Mouse (Mus musculus) embryonic facial prominence, embryonic 12.5 days (tissue): Measurements from ENCODE around the gene Ptk7. TPM values are rescaled to one million over a fixed set of nuclear protein-coding genes. Genes with fewer than 3 reads are reported as not detected.

Experiments
- ATAC-seq: fragments of 200-750 bp; cut with Nextera tagmentation; 2 replicates; pipeline ENCODE4 v1.8.0; 2017; ENCODE audit not compliant: insufficient number of reproducible peaks, insufficient read depth, low FRiP score, low TSS enrichment
- H3K27ac ChIP-seq: fragments of 300-500 bp; sonication (generic); 2 replicates; pipeline ENCODE4 v1.5.1; 2016; ENCODE audit warnings: mild to moderate bottlenecking
- H3K27me3 ChIP-seq: fragments of 300-500 bp; sonication (generic); 2 replicates; pipeline ENCODE4 v1.6.1; 2016; ENCODE audit warnings: mild to moderate bottlenecking, moderate library complexity
- H3K36me3 ChIP-seq: fragments of 300-500 bp; sonication (generic); 2 replicates; pipeline ENCODE4 v1.6.1; 2016; ENCODE audit warnings: mild to moderate bottlenecking
- H3K4me1 ChIP-seq: fragments of 300-500 bp; sonication (generic); 2 replicates; pipeline ENCODE4 v1.6.1; 2016
- H3K4me2 ChIP-seq: fragments of 300-500 bp; sonication (generic); replicated peaks from 2 replicates; pipeline ENCODE4 v1.6.1; 2016; ENCODE audit warnings: mild to moderate bottlenecking, moderate library complexity
- H3K4me3 ChIP-seq: fragments of 300-500 bp; sonication (generic); 2 replicates; pipeline ENCODE4 v1.5.1; 2016; ENCODE audit warnings: mild to moderate bottlenecking
- H3K9ac ChIP-seq: fragments of 300-500 bp; sonication (generic); 2 replicates; pipeline ENCODE4 v1.6.1; 2016; ENCODE audit warnings: mild to moderate bottlenecking, moderate library complexity
- H3K9me3 ChIP-seq: fragments of 300-500 bp; sonication (generic); 2 replicates; pipeline ENCODE4 v1.6.1; 2016; ENCODE audit warnings: mild to moderate bottlenecking, moderate library complexity
- WGBS: fragments of 180-500 bp; shearing (Covaris S2); methylation state at CpG from one replicate; pipeline ENCODE4 v1.1.7; 2016; 5-methylcytosine and 5-hydroxymethylcytosine counted together
- polyA plus RNA-seq: library from polyadenylated mRNA; unstranded; fragments of >200 nt; fragmentation: Nextera tagmentation; extraction: Ambion mirVana; gene quantifications from 2 replicates; pipeline ENCODE4 v1.2.1, GENCODE M21; 2016

The Ptk7 gene
- polyA plus RNA-seq, 1 experiment from 2014 or later = 134 TPM

- H3K4me1 ChIP-seq = peaks cover 33% of the 10 kb centered on the region
- no peak overlapping the region for H3K27ac ChIP-seq
Observed at GRCm38 (mm10) chr17:46553926-46554325, 75.4 kb downstream of the Ptk7 start.

GRCm38 (mm10) chr17:46553469-46553868 is 75.8 kb downstream of the Ptk7 start:
- 0 out of 2 replicates have a peak, but pooled peaks cover 2% of the 10 kb centered on the region for H3K27me3 ChIP-seq
- no peaks in the 10 kb centered on the region for H3K9me3 ChIP-seq
- H3K9ac ChIP-seq = peak overlapping the region; percentile 42; the same call in 1 of the 2 replicates
- H3K36me3 ChIP-seq = peaks cover 39% of the 10 kb centered on the region
- no peak for ATAC-seq
- H3K4me3 ChIP-seq = peak overlapping the region; percentile 94
- peaks cover 34% of the 10 kb centered on the region for H3K4me1 ChIP-seq
- peak overlapping the region; percentile 87 for H3K27ac ChIP-seq
- H3K4me2 ChIP-seq = peak overlapping the region; percentile 69
- 37% methylated on average over 11 of the region's 11 CpGs for WGBS

More at GRCm38 (mm10) chr17:46553926-46554325, 75.4 kb downstream of the Ptk7 start:
- Histone ChIP-seq H3K27me3 (no peaks in the 10 kb centered on the region), H3K9me3 (no peaks in the 10 kb centered on the region), H3K4me3 (peak overlapping the region; percentile 94), H3K36me3 (peaks cover 34% of the 10 kb centered on the region), H3K4me2 (peak overlapping the region; percentile 69), H3K9ac (0 out of 2 replicates have a peak overlapping the region, but pooled peaks have one; percentile 100)
- ATAC-seq = no peak
- 73% methylated on average over 3 of the region's 3 CpGs for WGBS

DNA sequence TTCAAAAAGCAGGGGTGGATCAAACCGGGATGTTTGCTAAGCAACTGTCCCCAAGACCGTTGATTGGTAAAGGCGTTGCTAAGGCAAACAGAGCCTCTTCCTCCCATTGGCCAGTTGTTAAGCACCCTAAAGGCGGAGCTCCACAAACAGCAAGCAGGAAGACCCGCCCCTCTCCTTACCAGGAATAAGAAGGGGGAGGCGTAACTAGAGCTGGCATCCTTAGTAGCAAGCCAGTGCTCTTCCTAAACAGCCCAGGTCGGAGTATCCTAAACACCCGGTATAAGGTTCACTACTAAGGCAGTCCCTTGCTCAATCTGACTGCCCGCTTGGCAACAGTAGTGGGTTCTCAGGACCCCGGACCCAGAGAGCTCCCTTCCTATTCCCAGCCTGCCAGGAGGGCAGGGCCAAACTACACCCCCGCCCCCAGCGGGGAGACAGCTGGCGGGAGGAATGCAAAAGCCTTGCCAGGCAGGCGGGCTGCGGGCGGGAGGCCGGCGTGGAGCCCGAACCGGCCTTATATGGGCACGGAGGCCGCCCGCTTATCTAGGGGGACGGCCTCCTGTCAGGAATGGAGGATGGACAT is 76.4 kb downstream of the Ptk7 start:
- Histone ChIP-seq H3K36me3 (peaks cover 41% of the 10 kb centered on the region), H3K9ac (peak overlapping the region; percentile 42; the same call in 1 of the 2 replicates), H3K9me3 (no peaks in the 10 kb centered on the region), H3K4me2 (peak overlapping the region; percentile 69), H3K4me1 (peaks cover 38% of the 10 kb centered on the region), H3K4me3 (peak overlapping the region; percentile 94), H3K27me3 (0 out of 2 replicates have a peak, but pooled peaks cover 4% of the 10 kb centered on the region), H3K27ac (peak overlapping the region; percentile 87)
- 1% methylated on average over 24 of the region's 24 CpGs for WGBS
- peak; percentile 74 for ATAC-seq

- Histone ChIP-seq H3K27ac (no peak overlapping the region), H3K36me3 (peaks cover 41% of the 10 kb centered on the region), H3K4me3 (no peak overlapping the region), H3K4me2 (no peak overlapping the region), H3K4me1 (peaks cover 41% of the 10 kb centered on the region), H3K9me3 (no peaks in the 10 kb centered on the region), H3K27me3 (peaks cover 6% of the 10 kb centered on the region; the same call in 1 of the 2 replicates), H3K9ac (no peak overlapping the region)
- WGBS = 77% methylated on average over 7 of the region's 7 CpGs
- no peak for ATAC-seq
Observed at GRCm38 (mm10) chr17:46552151-46552550, 77.2 kb downstream of the Ptk7 start.

GRCm38 (mm10) chr17:46551369-46551768 is 77.9 kb downstream of the Ptk7 start:
- WGBS = 95% methylated on average over 6 of the region's 6 CpGs
- Histone ChIP-seq H3K9ac (no peak overlapping the region), H3K4me3 (no peak overlapping the region), H3K36me3 (peaks cover 41% of the 10 kb centered on the region), H3K4me2 (no peak overlapping the region), H3K9me3 (no peaks in the 10 kb centered on the region), H3K27me3 (peaks cover 11% of the 10 kb centered on the region; the same call in 1 of the 2 replicates), H3K4me1 (peaks cover 45% of the 10 kb centered on the region), H3K27ac (no peak overlapping the region)
- no peak for ATAC-seq

- no peak overlapping the region for H3K27ac ChIP-seq
- H3K9me3 ChIP-seq = no peaks in the 10 kb centered on the region
- no peak overlapping the region for H3K9ac ChIP-seq
- H3K27me3 ChIP-seq = peaks cover 11% of the 10 kb centered on the region; the same call in 1 of the 2 replicates
- 86% methylated on average over 7 of the region's 7 CpGs for WGBS
- peaks cover 41% of the 10 kb centered on the region for H3K36me3 ChIP-seq
- H3K4me3 ChIP-seq = no peak overlapping the region
- H3K4me1 ChIP-seq = peaks cover 48% of the 10 kb centered on the region
- H3K4me2 ChIP-seq = no peak overlapping the region
- ATAC-seq = no peak
Observed at GRCm38 (mm10) chr17:46550904-46551303, 78.4 kb downstream of the Ptk7 start.

GRCm38 (mm10) chr17:46549642-46550041 is 79.7 kb downstream of the Ptk7 start:
- WGBS = 90% methylated on average over 9 of the region's 9 CpGs
- H3K9ac ChIP-seq = no peak overlapping the region
- ATAC-seq = no peak
- peaks cover 55% of the 10 kb centered on the region for H3K4me1 ChIP-seq
- H3K4me2 ChIP-seq = no peak overlapping the region
- no peak overlapping the region for H3K4me3 ChIP-seq
- peaks cover 41% of the 10 kb centered on the region for H3K36me3 ChIP-seq
- peaks cover 11% of the 10 kb centered on the region; the same call in 1 of the 2 replicates for H3K27me3 ChIP-seq
- no peak overlapping the region for H3K27ac ChIP-seq
- H3K9me3 ChIP-seq = no peaks in the 10 kb centered on the region

GRCm38 (mm10) chr17:46549193-46549592 is 80.1 kb downstream of the Ptk7 start:
- Histone ChIP-seq H3K36me3 (peaks cover 41% of the 10 kb centered on the region), H3K4me3 (no peak overlapping the region), H3K4me2 (no peak overlapping the region), H3K27me3 (peaks cover 11% of the 10 kb centered on the region; the same call in 1 of the 2 replicates), H3K9me3 (no peaks in the 10 kb centered on the region), H3K9ac (no peak overlapping the region), H3K27ac (no peak overlapping the region), H3K4me1 (peaks cover 51% of the 10 kb centered on the region)
- ATAC-seq = no peak
- 29% methylated on average over 8 of the region's 8 CpGs for WGBS

DNA sequence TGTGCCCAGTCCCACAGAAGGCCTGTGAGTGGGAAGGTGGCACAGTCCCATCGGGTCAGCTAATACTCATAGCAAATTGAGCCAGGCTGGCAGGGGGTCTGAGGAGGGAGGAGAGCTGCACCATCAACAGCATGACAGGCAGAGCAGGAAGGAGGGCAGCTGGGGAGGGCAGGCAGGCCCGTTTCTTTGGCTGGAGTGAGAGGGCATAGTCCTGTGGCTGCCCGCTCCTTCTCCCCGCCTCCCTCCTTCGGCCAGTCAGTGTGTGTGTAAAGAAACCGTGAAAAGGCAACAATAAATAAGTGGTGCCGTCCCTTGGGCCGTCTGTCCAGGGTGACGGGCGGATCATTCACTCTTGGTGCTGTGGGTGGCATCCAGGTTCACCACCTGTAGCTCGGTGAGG is 80.6 kb downstream of the Ptk7 start:
- no peak for ATAC-seq
- Histone ChIP-seq H3K9ac (peak overlapping the region; percentile 21; the same call in 1 of the 2 replicates), H3K27ac (no peak overlapping the region), H3K36me3 (peaks cover 41% of the 10 kb centered on the region), H3K4me1 (peaks cover 46% of the 10 kb centered on the region), H3K27me3 (peaks cover 11% of the 10 kb centered on the region; the same call in 1 of the 2 replicates), H3K4me3 (no peak overlapping the region), H3K9me3 (no peaks in the 10 kb centered on the region), H3K4me2 (no peak overlapping the region)
- WGBS = 57% methylated on average over 11 of the region's 11 CpGs

DNA sequence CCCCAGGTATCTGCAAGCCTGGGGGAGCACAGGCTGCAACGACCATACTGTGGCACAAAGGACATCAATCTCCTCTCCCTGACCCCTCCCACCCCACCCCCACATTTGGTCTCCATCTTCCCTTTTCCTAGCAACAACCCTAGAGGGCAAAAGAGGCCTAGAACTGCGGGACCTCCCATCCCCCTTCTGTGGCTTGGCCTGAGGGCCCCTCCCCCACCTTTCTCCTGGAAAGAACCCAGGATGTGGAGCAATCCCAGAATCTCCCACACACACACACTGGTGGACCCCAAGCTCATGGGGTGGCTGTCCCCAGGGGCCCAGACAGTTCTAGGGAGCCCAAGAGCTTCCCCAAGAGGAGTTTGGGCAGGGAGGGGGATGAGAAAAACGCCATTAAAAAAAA is 81.4 kb downstream of the Ptk7 start:
- peaks cover 41% of the 10 kb centered on the region for H3K36me3 ChIP-seq
- H3K27me3 ChIP-seq = peaks cover 11% of the 10 kb centered on the region; the same call in 1 of the 2 replicates

DNA sequence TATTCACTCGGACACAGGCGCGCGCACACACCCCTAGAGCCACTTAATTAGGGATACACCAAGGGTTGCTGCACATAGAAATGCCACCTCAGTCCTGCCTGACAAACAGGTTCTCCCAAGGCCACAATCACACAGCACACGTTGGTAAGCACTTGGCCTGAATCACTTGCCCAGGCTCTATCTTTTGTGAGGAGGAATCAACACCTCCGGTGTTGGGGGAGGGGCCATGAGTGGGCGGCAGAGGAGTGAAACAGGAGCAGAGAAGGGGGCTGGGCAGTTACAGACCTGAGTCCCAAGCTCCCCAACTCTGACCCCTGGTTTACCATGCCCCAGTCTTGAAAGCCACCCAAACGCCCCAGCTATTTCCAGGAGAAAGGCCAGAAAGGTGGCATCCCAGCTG is 82.3 kb downstream of the Ptk7 start:
- Histone ChIP-seq H3K27ac (0 out of 2 replicates have a peak overlapping the region, but pooled peaks have one; percentile 23), H3K4me2 (peak overlapping the region; percentile 88; the same call in 1 of the 2 replicates), H3K4me1 (peaks cover 31% of the 10 kb centered on the region), H3K9me3 (no peaks in the 10 kb centered on the region), H3K9ac (0 out of 2 replicates have a peak overlapping the region, but pooled peaks have one; percentile 80), H3K27me3 (peaks cover 11% of the 10 kb centered on the region; the same call in 1 of the 2 replicates), H3K36me3 (peaks cover 35% of the 10 kb centered on the region), H3K4me3 (peak overlapping the region; percentile 63; the same call in 1 of the 2 replicates)
- no peak for ATAC-seq
- 14% methylated on average over 8 of the region's 8 CpGs for WGBS

More for the DNA sequence above, 81.4 kb downstream of the Ptk7 start:
- no peak overlapping the region for H3K4me3 ChIP-seq
- H3K4me2 ChIP-seq = no peak overlapping the region
- H3K27ac ChIP-seq = no peak overlapping the region
- WGBS = 22% methylated on average over 3 of the region's 3 CpGs
- H3K4me1 ChIP-seq = peaks cover 38% of the 10 kb centered on the region
- no peak for ATAC-seq
- H3K9me3 ChIP-seq = no peaks in the 10 kb centered on the region
- H3K9ac ChIP-seq = no peak overlapping the region; the same call in 1 of the 2 replicates

GRCm38 (mm10) chr17:46546591-46546990 is 82.7 kb downstream of the Ptk7 start:
- no peaks in the 10 kb centered on the region for H3K9me3 ChIP-seq
- no peak overlapping the region for H3K27ac ChIP-seq
- H3K4me2 ChIP-seq = peak overlapping the region; percentile 88
- no peak for ATAC-seq
- H3K27me3 ChIP-seq = peaks cover 11% of the 10 kb centered on the region; the same call in 1 of the 2 replicates
- H3K36me3 ChIP-seq = peaks cover 32% of the 10 kb centered on the region
- 8% methylated on average over 7 of the region's 7 CpGs for WGBS
- peak overlapping the region; percentile 80 for H3K9ac ChIP-seq
- H3K4me3 ChIP-seq = peak overlapping the region; percentile 63
- H3K4me1 ChIP-seq = peaks cover 30% of the 10 kb centered on the region
